Mouse (Mus musculus): ENCODE measurements around the gene Agap1. TPM values are rescaled to one million over a fixed set of nuclear protein-coding genes. Genes with fewer than 3 reads are reported as not detected.
A peak's percentile ranks its signal among the peaks of the same experiment; 100 is the strongest.

Agap1 gene
- polyA plus RNA-seq, 1 experiment from 2014 or later, result 49.8 TPM

GRCm38 (mm10) chr1:89724141-89724540 is 269.5 kb downstream of the Agap1 start:
- H3K4me2 ChIP-seq, result no peak overlapping the region
- H3K27me3 ChIP-seq, result no peaks in the 10 kb centered on the region
- no peak overlapping the region for H3K27ac ChIP-seq (replicated peaks)
- peaks cover 12% of the 10 kb centered on the region for H3K36me3 ChIP-seq
- no peak overlapping the region for H3K9ac ChIP-seq
- no peaks in the 10 kb centered on the region for H3K9me3 ChIP-seq
- H3K4me3 ChIP-seq, result no peak overlapping the region
- H3K4me1 ChIP-seq (replicated peaks), result peaks cover 14% of the 10 kb centered on the region
- WGBS, result 42% methylated on average over 3 of the region's 3 CpGs
- no peak for ATAC-seq (ENCODE audit: low FRiP score, low read depth)

GRCm38 (mm10) chr1:89724555-89724954 is 269.9 kb downstream of the Agap1 start:
- Histone ChIP-seq H3K4me1 (replicated peaks) (peaks cover 13% of the 10 kb centered on the region), H3K4me2 (no peak overlapping the region), H3K9me3 (no peaks in the 10 kb centered on the region), H3K36me3 (peaks cover 12% of the 10 kb centered on the region), H3K9ac (no peak overlapping the region), H3K4me3 (no peak overlapping the region), H3K27me3 (no peaks in the 10 kb centered on the region), H3K27ac (replicated peaks) (no peak overlapping the region)
- ATAC-seq (ENCODE audit: low FRiP score, low read depth), result no peak
- 86% methylated on average over 6 of the region's 6 CpGs for WGBS

- no peak overlapping the region for H3K4me2 ChIP-seq
- 60% methylated on average over 9 of the region's 9 CpGs for WGBS
- H3K36me3 ChIP-seq, result peaks cover 12% of the 10 kb centered on the region
- peaks cover 13% of the 10 kb centered on the region for H3K4me1 ChIP-seq (replicated peaks)
- H3K27ac ChIP-seq (replicated peaks), result no peak overlapping the region
- no peaks in the 10 kb centered on the region for H3K27me3 ChIP-seq
- H3K9ac ChIP-seq, result no peak overlapping the region
- ATAC-seq (ENCODE audit: low FRiP score, low read depth), result no peak; the same call in 1 of the 2 replicates
- H3K9me3 ChIP-seq, result no peaks in the 10 kb centered on the region
- H3K4me3 ChIP-seq, result no peak overlapping the region
Observed at GRCm38 (mm10) chr1:89724957-89725356, 270.4 kb downstream of the Agap1 start.

GRCm38 (mm10) chr1:89728481-89728880 is 273.9 kb downstream of the Agap1 start:
- no peak overlapping the region for H3K9ac ChIP-seq
- peaks cover 12% of the 10 kb centered on the region for H3K36me3 ChIP-seq
- H3K27ac ChIP-seq (replicated peaks), result no peak overlapping the region
- H3K4me1 ChIP-seq (replicated peaks), result peaks cover 13% of the 10 kb centered on the region
- H3K4me3 ChIP-seq, result no peak overlapping the region
- 86% methylated on average over 6 of the region's 6 CpGs for WGBS
- no peak for ATAC-seq (ENCODE audit: low FRiP score, low read depth)
- H3K9me3 ChIP-seq, result no peaks in the 10 kb centered on the region
- H3K27me3 ChIP-seq, result no peaks in the 10 kb centered on the region
- H3K4me2 ChIP-seq, result no peak overlapping the region

GRCm38 (mm10) chr1:89730589-89731195 is 276.1 kb downstream of the Agap1 start:
- Histone ChIP-seq H3K27me3 (no peaks in the 10 kb centered on the region), H3K4me3 (no peak overlapping the region), H3K36me3 (peaks cover 12% of the 10 kb centered on the region), H3K9me3 (no peaks in the 10 kb centered on the region), H3K4me2 (no peak overlapping the region), H3K9ac (no peak overlapping the region), H3K27ac (replicated peaks) (no peak overlapping the region), H3K4me1 (replicated peaks) (peaks cover 18% of the 10 kb centered on the region)
- ATAC-seq (ENCODE audit: low FRiP score, low read depth), result no peak
- WGBS, result 81% methylated on average over 13 of the region's 13 CpGs

- H3K27me3 ChIP-seq, result no peaks in the 10 kb centered on the region
- no peak for ATAC-seq (ENCODE audit: low FRiP score, low read depth)
- no peak overlapping the region for H3K4me3 ChIP-seq
- H3K9me3 ChIP-seq, result no peaks in the 10 kb centered on the region
- no peaks in the 10 kb centered on the region for H3K36me3 ChIP-seq
- H3K9ac ChIP-seq, result no peak overlapping the region
- peaks cover 26% of the 10 kb centered on the region for H3K4me1 ChIP-seq (replicated peaks)
- 40% methylated on average over 9 of the region's 9 CpGs for WGBS
- H3K27ac ChIP-seq (replicated peaks), result no peak overlapping the region
- H3K4me2 ChIP-seq, result no peak overlapping the region
Observed at GRCm38 (mm10) chr1:89734368-89734767, 279.8 kb downstream of the Agap1 start.

GRCm38 (mm10) chr1:89735146-89735545 is 280.5 kb downstream of the Agap1 start:
- Histone ChIP-seq H3K9ac (no peak overlapping the region), H3K4me1 (replicated peaks) (peaks cover 33% of the 10 kb centered on the region), H3K27ac (replicated peaks) (no peak overlapping the region), H3K4me2 (no peak overlapping the region), H3K9me3 (no peaks in the 10 kb centered on the region), H3K36me3 (no peaks in the 10 kb centered on the region), H3K27me3 (no peaks in the 10 kb centered on the region), H3K4me3 (no peak overlapping the region)
- WGBS, result 86% methylated on average over 6 of the region's 6 CpGs
- ATAC-seq (ENCODE audit: low FRiP score, low read depth), result no peak

GRCm38 (mm10) chr1:89736021-89736420 is 281.4 kb downstream of the Agap1 start:
- H3K9me3 ChIP-seq, result no peaks in the 10 kb centered on the region
- H3K27ac ChIP-seq (replicated peaks), result no peak overlapping the region
- WGBS, result 88% methylated on average over 6 of the region's 6 CpGs
- no peaks in the 10 kb centered on the region for H3K27me3 ChIP-seq
- ATAC-seq (ENCODE audit: low FRiP score, low read depth), result no peak
- no peak overlapping the region for H3K4me2 ChIP-seq
- H3K4me1 ChIP-seq (replicated peaks), result peaks cover 37% of the 10 kb centered on the region
- H3K36me3 ChIP-seq, result no peaks in the 10 kb centered on the region
- no peak overlapping the region for H3K4me3 ChIP-seq
- H3K9ac ChIP-seq, result no peak overlapping the region

- Histone ChIP-seq H3K4me2 (no peak overlapping the region), H3K27me3 (0 out of 2 replicates have a peak, but pooled peaks cover 4% of the 10 kb centered on the region), H3K9ac (no peak overlapping the region), H3K36me3 (peaks cover 6% of the 10 kb centered on the region; the same call in 1 of the 2 replicates), H3K27ac (replicated peaks) (0 out of 2 replicates have a peak overlapping the region, but pooled peaks have one; percentile 3), H3K9me3 (no peaks in the 10 kb centered on the region), H3K4me3 (no peak overlapping the region), H3K4me1 (replicated peaks) (peaks cover 33% of the 10 kb centered on the region)
- WGBS, result 23% methylated on average over 17 of the region's 17 CpGs
- ATAC-seq (ENCODE audit: low FRiP score, low read depth), result peak; percentile 71
Observed at GRCm38 (mm10) chr1:89739067-89739774, 284.6 kb downstream of the Agap1 start.

GRCm38 (mm10) chr1:89739775-89740099 is 285.1 kb downstream of the Agap1 start:
- H3K27me3 ChIP-seq, result 0 out of 2 replicates have a peak, but pooled peaks cover 4% of the 10 kb centered on the region
- no peak overlapping the region for H3K4me3 ChIP-seq
- H3K27ac ChIP-seq (replicated peaks), result no peak overlapping the region
- H3K4me2 ChIP-seq, result no peak overlapping the region
- no peaks in the 10 kb centered on the region for H3K9me3 ChIP-seq
- H3K36me3 ChIP-seq, result peaks cover 11% of the 10 kb centered on the region; the same call in 1 of the 2 replicates
- H3K4me1 ChIP-seq (replicated peaks), result peaks cover 27% of the 10 kb centered on the region
- ATAC-seq (ENCODE audit: low FRiP score, low read depth), result no peak
- no peak overlapping the region for H3K9ac ChIP-seq
- WGBS, result 11% methylated on average over 3 of the region's 3 CpGs

- WGBS, result 87% methylated on average over 3 of the region's 3 CpGs
- Histone ChIP-seq H3K36me3 (peaks cover 15% of the 10 kb centered on the region), H3K27me3 (0 out of 2 replicates have a peak, but pooled peaks cover 4% of the 10 kb centered on the region), H3K27ac (replicated peaks) (no peak overlapping the region), H3K4me1 (replicated peaks) (peaks cover 22% of the 10 kb centered on the region), H3K9ac (no peak overlapping the region), H3K9me3 (no peaks in the 10 kb centered on the region), H3K4me3 (no peak overlapping the region), H3K4me2 (no peak overlapping the region)
- no peak for ATAC-seq (ENCODE audit: low FRiP score, low read depth)
Observed at GRCm38 (mm10) chr1:89742359-89742758, 287.8 kb downstream of the Agap1 start.

- Histone ChIP-seq H3K27ac (replicated peaks) (no peak overlapping the region), H3K4me3 (no peak overlapping the region), H3K9me3 (no peaks in the 10 kb centered on the region), H3K9ac (no peak overlapping the region), H3K36me3 (peaks cover 15% of the 10 kb centered on the region), H3K27me3 (0 out of 2 replicates have a peak, but pooled peaks cover 4% of the 10 kb centered on the region), H3K4me2 (no peak overlapping the region), H3K4me1 (replicated peaks) (peaks cover 16% of the 10 kb centered on the region)
- ATAC-seq (ENCODE audit: low FRiP score, low read depth), result no peak
- WGBS, result 58% methylated on average over 3 of the region's 3 CpGs
Observed at GRCm38 (mm10) chr1:89746171-89746570, 291.6 kb downstream of the Agap1 start.

Measured in hindbrain, embryonic 15.5 days (tissue).